Mouse (Mus musculus): ENCODE data around the gene Dnaaf1.

DNA sequence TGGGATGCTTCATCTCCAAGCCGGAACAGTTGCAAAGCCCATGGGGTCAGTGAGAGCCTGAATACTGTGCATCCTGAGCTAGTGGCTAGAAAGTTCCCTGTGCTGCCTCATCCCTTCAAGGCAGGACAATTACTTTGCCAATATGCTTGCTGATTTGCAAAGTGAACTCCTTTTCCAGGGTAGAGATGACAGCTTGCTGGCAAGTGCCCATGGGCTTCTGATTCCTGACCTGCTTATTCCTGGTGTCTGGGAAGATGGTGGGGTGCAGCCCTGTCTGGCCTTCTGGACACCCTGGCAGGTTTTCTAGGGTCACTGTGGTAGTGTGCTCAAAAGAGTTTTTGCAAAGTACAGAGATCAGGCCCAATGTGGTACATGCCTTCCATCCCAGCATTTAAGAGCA is 67.9 kb downstream of the Dnaaf1 start:
- no peak for TF ChIP-seq EP300 (IDR thresholded peaks at IDR 0.05; ENCODE audit: insufficient read depth, low read depth, low read length)
- no peak for TF ChIP-seq CTCF (IDR thresholded peaks at IDR 0.05; ENCODE audit: low read depth, low read length)
- TF ChIP-seq POLR2A (IDR thresholded peaks at IDR 0.05; ENCODE audit: insufficient read depth, low read length), result no peak

Data from ES-Bruce4 (cell line).